Mouse (Mus musculus) heart, embryonic 16.5 days (tissue): ENCODE measurements at regions not wholly inside any gene's neighbourhood (a gene's known extent, or its start where the extent isn't known, plus 50 kb on each side); places are given as distances from the start of the nearest gene placed in this dataset.
A peak's percentile ranks its signal among the peaks of the same experiment; 100 is the strongest.

Experiments
- ATAC-seq: fragments of 200-750 bp; cut with Nextera tagmentation; replicated peaks from 2 replicates; pipeline ENCODE4 v1.8.0; 2017; ENCODE audit warnings: moderate number of reproducible peaks; ENCODE audit not compliant: insufficient read depth, low FRiP score; ENCODE audit errors: extremely low read depth
- H3K27ac ChIP-seq: fragments of 300-500 bp; sonication (generic); 2 replicates; pipeline ENCODE4 v1.5.1; 2014; ENCODE audit warnings: mild to moderate bottlenecking, low read length, control low read depth, moderate library complexity
- H3K27me3 ChIP-seq: fragments of 300-500 bp; sonication (generic); 2 replicates; pipeline ENCODE4 v1.6.1; 2014; ENCODE audit warnings: low read length, mixed read lengths; ENCODE audit not compliant: control insufficient read depth, insufficient read depth
- H3K36me3 ChIP-seq: fragments of 300-500 bp; sonication (generic); 2 replicates; pipeline ENCODE4 v1.6.1; 2014; ENCODE audit not compliant: control insufficient read depth, insufficient read depth
- H3K4me1 ChIP-seq: fragments of 300-500 bp; sonication (generic); 2 replicates; pipeline ENCODE4 v1.6.1; 2014; ENCODE audit warnings: low read length, mixed read lengths; ENCODE audit not compliant: control insufficient read depth, insufficient read depth
- H3K4me2 ChIP-seq: fragments of 300-500 bp; sonication (generic); 2 replicates; pipeline ENCODE4 v1.6.1; 2014; ENCODE audit warnings: low read depth, mild to moderate bottlenecking, control low read depth, low read length
- H3K4me3 ChIP-seq: fragments of 300-500 bp; sonication (generic); 2 replicates; pipeline ENCODE4 v1.5.1; 2014; ENCODE audit warnings: mild to moderate bottlenecking, control low read depth, low read length
- H3K9ac ChIP-seq: fragments of 300-500 bp; sonication (generic); 2 replicates; pipeline ENCODE4 v1.6.1; 2014; ENCODE audit warnings: low read length, control low read depth
- H3K9me3 ChIP-seq: fragments of 300-500 bp; sonication (generic); replicated peaks from 2 replicates; pipeline ENCODE4 v1.6.1; 2016; ENCODE audit warnings: low read length; ENCODE audit not compliant: control insufficient read depth
- WGBS: fragments of 180-500 bp; shearing (Covaris S2); extraction: QIAGEN DNeasy Blood & Tissue Kit; methylation state at CpG from one replicate; pipeline ENCODE4 v1.1.7; 2014; 5-methylcytosine and 5-hydroxymethylcytosine counted together

- no peaks in the 10 kb centered on the region for H3K27me3 ChIP-seq
- no peak overlapping the region for H3K4me3 ChIP-seq
- no peak for ATAC-seq
- H3K9me3 ChIP-seq: no peaks in the 10 kb centered on the region
- no peak overlapping the region for H3K4me2 ChIP-seq
- peak overlapping the region; percentile 3; the same call in 1 of the 2 replicates for H3K9ac ChIP-seq
- H3K27ac ChIP-seq: no peak overlapping the region; the same call in 1 of the 2 replicates
- H3K36me3 ChIP-seq: no peaks in the 10 kb centered on the region
- H3K4me1 ChIP-seq: peaks cover 30% of the 10 kb centered on the region
- WGBS: 36% methylated on average over 8 of the region's 8 CpGs
Observed at GRCm38 (mm10) chr2:166434554-166434953, 279.1 kb downstream of the Prex1 start.

DNA sequence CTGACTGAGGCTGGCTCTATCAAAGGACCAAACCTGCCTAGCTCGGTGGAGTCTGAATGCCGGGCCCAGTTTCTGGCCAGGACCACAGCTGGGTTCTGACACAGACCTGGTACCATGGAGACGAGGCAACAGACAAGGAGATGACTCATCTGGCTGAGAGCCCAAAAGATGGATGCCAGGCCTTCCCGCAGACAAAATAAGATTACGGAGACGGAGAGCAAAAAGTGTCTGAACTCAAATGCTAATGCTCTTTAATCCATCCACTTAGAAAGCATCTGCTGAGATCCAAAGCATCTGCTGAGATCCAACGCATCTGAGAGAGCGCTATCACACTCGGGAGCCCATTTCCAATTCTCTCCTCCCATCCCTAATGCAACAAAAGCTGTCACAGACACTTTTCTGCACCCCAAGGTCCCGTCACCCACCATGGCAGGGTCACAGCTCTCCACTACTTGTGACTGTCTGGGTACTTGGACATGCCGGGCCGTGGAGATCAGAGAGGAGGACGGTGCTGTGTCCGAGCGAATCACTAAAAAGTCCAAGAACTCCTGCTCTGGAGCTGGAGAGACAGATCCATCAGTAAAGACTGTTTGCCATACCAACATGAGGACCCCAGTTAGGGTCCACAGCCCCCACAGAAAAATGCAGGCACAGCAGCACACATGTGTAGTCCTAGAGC, 278.3 kb upstream of the Sulf2 start:
- Histone ChIP-seq H3K36me3 (no peaks in the 10 kb centered on the region), H3K27ac (no peak overlapping the region), H3K9ac (no peak overlapping the region), H3K9me3 (no peaks in the 10 kb centered on the region), H3K4me3 (no peak overlapping the region), H3K4me2 (no peak overlapping the region), H3K27me3 (no peaks in the 10 kb centered on the region), H3K4me1 (peaks cover 34% of the 10 kb centered on the region)
- 56% methylated on average over 15 of the region's 15 CpGs for WGBS
- ATAC-seq: peak; percentile 7; the same call in 1 of the 2 replicates

- WGBS: 68% methylated on average over 13 of the region's 13 CpGs
- Histone ChIP-seq H3K9me3 (no peaks in the 10 kb centered on the region), H3K27me3 (no peaks in the 10 kb centered on the region), H3K4me2 (no peak overlapping the region), H3K27ac (no peak overlapping the region), H3K4me1 (peaks cover 35% of the 10 kb centered on the region), H3K4me3 (no peak overlapping the region), H3K9ac (no peak overlapping the region), H3K36me3 (no peaks in the 10 kb centered on the region)
- ATAC-seq: no peak
Observed at GRCm38 (mm10) chr2:166432948-166433654, 277.6 kb upstream of the Sulf2 start.

DNA sequence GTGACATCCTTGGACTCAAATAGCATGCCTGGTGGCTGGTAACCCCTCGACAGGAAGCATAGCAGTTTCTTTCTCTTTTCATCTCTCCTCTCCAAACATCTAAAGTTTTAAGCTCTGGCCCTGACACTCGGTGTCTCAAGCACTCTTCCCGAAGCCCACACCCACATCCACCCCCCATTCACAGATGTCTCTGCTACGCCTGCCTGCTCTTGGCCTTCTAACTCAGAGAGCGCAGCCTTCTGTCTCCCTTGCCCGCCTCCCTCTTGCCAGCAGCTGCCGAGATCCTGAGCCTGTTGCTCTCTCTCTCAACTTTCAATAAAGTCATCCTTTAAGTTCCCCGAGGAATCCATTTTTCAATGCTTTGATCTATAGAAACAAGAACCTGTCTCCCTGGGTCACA, 277.1 kb upstream of the Sulf2 start:
- no peak overlapping the region for H3K9ac ChIP-seq
- H3K4me2 ChIP-seq: no peak overlapping the region
- no peak overlapping the region for H3K27ac ChIP-seq
- H3K9me3 ChIP-seq: no peaks in the 10 kb centered on the region
- H3K4me1 ChIP-seq: peaks cover 40% of the 10 kb centered on the region
- no peaks in the 10 kb centered on the region for H3K36me3 ChIP-seq
- no peaks in the 10 kb centered on the region for H3K27me3 ChIP-seq
- ATAC-seq: no peak
- H3K4me3 ChIP-seq: no peak overlapping the region
- 73% methylated on average over 8 of the region's 8 CpGs for WGBS

GRCm38 (mm10) chr2:166429918-166430317, 274.5 kb upstream of the Sulf2 start:
- H3K36me3 ChIP-seq: no peaks in the 10 kb centered on the region
- H3K27ac ChIP-seq: peak overlapping the region; percentile 60
- H3K9ac ChIP-seq: no peak overlapping the region
- H3K4me1 ChIP-seq: peaks cover 59% of the 10 kb centered on the region
- H3K9me3 ChIP-seq: no peaks in the 10 kb centered on the region
- peak; percentile 57; the same call in 1 of the 2 replicates for ATAC-seq
- WGBS: 19% methylated on average over 5 of the region's 5 CpGs
- no peak overlapping the region for H3K4me2 ChIP-seq
- no peak overlapping the region for H3K4me3 ChIP-seq
- H3K27me3 ChIP-seq: no peaks in the 10 kb centered on the region

DNA sequence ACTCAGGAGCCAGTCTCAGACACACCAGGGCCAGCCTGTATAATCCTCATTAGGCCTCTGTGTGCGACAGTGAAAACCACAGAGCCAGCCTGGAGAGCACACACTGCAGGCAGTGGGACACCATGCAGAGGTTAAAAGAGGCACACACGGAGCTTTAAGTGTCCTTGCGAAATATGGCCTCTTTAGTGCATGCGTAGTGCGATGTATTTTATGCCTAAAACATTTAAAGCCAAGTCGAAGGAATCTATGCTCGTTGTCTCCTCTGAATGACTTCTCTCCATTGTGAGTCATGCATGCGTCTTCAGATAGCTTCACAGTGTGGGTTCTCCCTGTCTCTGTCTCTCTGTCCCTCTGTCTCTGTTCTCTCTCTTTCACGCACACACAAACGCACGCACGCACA, 274.0 kb upstream of the Sulf2 start:
- Histone ChIP-seq H3K27me3 (no peaks in the 10 kb centered on the region), H3K4me1 (peaks cover 55% of the 10 kb centered on the region), H3K36me3 (no peaks in the 10 kb centered on the region), H3K9ac (no peak overlapping the region; the same call in 1 of the 2 replicates), H3K4me2 (no peak overlapping the region), H3K9me3 (no peaks in the 10 kb centered on the region), H3K4me3 (no peak overlapping the region), H3K27ac (peak overlapping the region; percentile 60)
- no peak for ATAC-seq
- WGBS: 60% methylated on average over 12 of the region's 12 CpGs

DNA sequence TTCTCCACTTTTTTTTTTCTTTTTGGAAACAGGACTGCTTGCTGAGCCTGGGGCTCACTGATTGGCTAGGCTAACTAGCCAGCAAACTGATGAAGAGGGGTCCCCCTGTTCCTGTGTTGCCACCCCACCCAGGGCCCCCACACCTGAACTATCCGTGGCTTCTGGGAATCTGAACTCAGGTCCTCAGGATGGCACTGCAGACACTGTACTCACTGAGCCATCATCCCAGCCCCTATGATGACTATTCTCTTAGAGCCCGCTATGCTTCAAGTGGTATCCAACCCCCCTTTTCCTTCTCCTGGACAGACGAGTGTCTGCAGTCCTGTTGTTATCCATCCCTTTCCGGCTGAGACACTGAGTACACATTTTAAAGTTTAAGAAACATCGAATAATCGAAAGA, 271.9 kb upstream of the Sulf2 start:
- WGBS: 52% methylated on average over 6 of the region's 6 CpGs
- Histone ChIP-seq H3K27ac (peak overlapping the region; percentile 88), H3K27me3 (no peaks in the 10 kb centered on the region), H3K4me1 (peaks cover 41% of the 10 kb centered on the region), H3K36me3 (no peaks in the 10 kb centered on the region), H3K9me3 (no peaks in the 10 kb centered on the region), H3K9ac (peak overlapping the region; percentile 47; the same call in 1 of the 2 replicates), H3K4me2 (peak overlapping the region; percentile 8; the same call in 1 of the 2 replicates), H3K4me3 (no peak overlapping the region)
- ATAC-seq: no peak

GRCm38 (mm10) chr2:166426960-166427359, 271.5 kb upstream of the Sulf2 start:
- 9% methylated on average over 10 of the region's 10 CpGs for WGBS
- Histone ChIP-seq H3K27ac (peak overlapping the region; percentile 88), H3K9ac (peak overlapping the region; percentile 47), H3K9me3 (0 out of 2 replicates have a peak, but pooled peaks cover 2% of the 10 kb centered on the region), H3K4me2 (peak overlapping the region; percentile 8; the same call in 1 of the 2 replicates), H3K4me1 (peaks cover 41% of the 10 kb centered on the region), H3K36me3 (no peaks in the 10 kb centered on the region), H3K27me3 (no peaks in the 10 kb centered on the region), H3K4me3 (no peak overlapping the region)
- peak; percentile 79 for ATAC-seq

DNA sequence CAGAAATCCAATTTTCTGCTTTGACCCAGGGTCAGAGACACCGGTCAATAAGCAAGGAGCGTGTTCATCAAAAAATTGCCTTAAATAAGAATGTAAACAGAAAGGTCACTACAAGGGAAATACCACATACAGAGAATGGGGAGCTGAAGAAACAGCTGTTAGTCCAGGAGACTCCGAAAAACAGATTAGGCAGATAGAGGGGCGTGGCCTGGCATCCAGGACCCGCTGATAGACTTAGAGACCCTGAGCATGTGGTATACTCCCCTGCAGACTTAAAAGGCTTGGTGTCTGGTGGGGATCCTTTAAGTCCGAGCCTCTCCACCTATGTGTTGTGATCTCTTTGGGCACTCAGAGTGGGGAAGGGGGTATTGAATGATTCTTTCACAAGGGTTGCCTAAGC, 271.0 kb upstream of the Sulf2 start:
- peaks cover 41% of the 10 kb centered on the region for H3K4me1 ChIP-seq
- H3K9ac ChIP-seq: peak overlapping the region; percentile 41
- peak overlapping the region; percentile 88 for H3K27ac ChIP-seq
- H3K27me3 ChIP-seq: no peaks in the 10 kb centered on the region
- H3K9me3 ChIP-seq: 0 out of 2 replicates have a peak, but pooled peaks cover 2% of the 10 kb centered on the region
- H3K36me3 ChIP-seq: no peaks in the 10 kb centered on the region
- H3K4me2 ChIP-seq: no peak overlapping the region
- H3K4me3 ChIP-seq: no peak overlapping the region
- WGBS: 41% methylated on average over 6 of the region's 6 CpGs
- ATAC-seq: no peak
